Mouse (Mus musculus): Measurements from ENCODE around the gene Odf4.

- TF ChIP-seq POLR2A (IDR thresholded peaks at IDR 0.05; ENCODE audit: control insufficient read depth, low read depth, low read length): no peak
- no peak for TF ChIP-seq CTCF (IDR thresholded peaks at IDR 0.05; ENCODE audit: control insufficient read depth, insufficient read depth, insufficient replicate concordance, low read depth, low read length)
These were observed 28.6 kb upstream of the Odf4 start for GRCm38 (mm10) chr11:68955473-68955872.

All from testis, adult 2 months (tissue).